Mouse (Mus musculus) limb, embryonic 10.5 days (tissue): ENCODE measurements around the gene Akr1c19. TPM values are rescaled to one million over a fixed set of nuclear protein-coding genes. Genes with fewer than 3 reads are reported as not detected.

Experiments
- DNase-seq: peaks from one replicate; pipeline ENCODE4 v3.0.0-alpha.2; 2017; ENCODE audit warnings: low spot score
- H3K27ac ChIP-seq: fragments of 300-500 bp; sonication (generic); 2 replicates; pipeline ENCODE4 v1.5.1; 2016; ENCODE audit warnings: mild to moderate bottlenecking
- H3K27me3 ChIP-seq: fragments of 300-500 bp; sonication (generic); 2 replicates; pipeline ENCODE4 v1.6.1; 2016; ENCODE audit warnings: low read depth, mild to moderate bottlenecking; ENCODE audit not compliant: poor library complexity, severe bottlenecking
- H3K36me3 ChIP-seq: fragments of 300-500 bp; sonication (generic); 2 replicates; pipeline ENCODE4 v1.6.1; 2016; ENCODE audit warnings: mild to moderate bottlenecking, moderate library complexity
- H3K4me1 ChIP-seq: fragments of 300-500 bp; sonication (generic); 2 replicates; pipeline ENCODE4 v1.6.1; 2016
- H3K4me3 ChIP-seq: fragments of 300-500 bp; sonication (generic); 2 replicates; pipeline ENCODE4 v1.5.1; 2016; ENCODE audit warnings: mild to moderate bottlenecking, moderate library complexity
- H3K9me3 ChIP-seq: fragments of 300-500 bp; sonication (generic); replicated peaks from 2 replicates; pipeline ENCODE4 v1.6.1; 2016; ENCODE audit warnings: mild to moderate bottlenecking
- WGBS: fragments of 180-500 bp; shearing (Covaris S2); methylation state at CpG from one replicate; pipeline ENCODE4 v1.1.7; 2016; 5-methylcytosine and 5-hydroxymethylcytosine counted together
- polyA plus RNA-seq: library from polyadenylated mRNA; unstranded; fragments of >200 nt; fragmentation: Nextera tagmentation; extraction: Ambion mirVana; gene quantifications from 2 replicates; pipeline ENCODE4 v1.2.1, GENCODE M21; 2016

Akr1c19 gene
- polyA plus RNA-seq, 1 experiment from 2014 or later: 0.76 TPM

DNA sequence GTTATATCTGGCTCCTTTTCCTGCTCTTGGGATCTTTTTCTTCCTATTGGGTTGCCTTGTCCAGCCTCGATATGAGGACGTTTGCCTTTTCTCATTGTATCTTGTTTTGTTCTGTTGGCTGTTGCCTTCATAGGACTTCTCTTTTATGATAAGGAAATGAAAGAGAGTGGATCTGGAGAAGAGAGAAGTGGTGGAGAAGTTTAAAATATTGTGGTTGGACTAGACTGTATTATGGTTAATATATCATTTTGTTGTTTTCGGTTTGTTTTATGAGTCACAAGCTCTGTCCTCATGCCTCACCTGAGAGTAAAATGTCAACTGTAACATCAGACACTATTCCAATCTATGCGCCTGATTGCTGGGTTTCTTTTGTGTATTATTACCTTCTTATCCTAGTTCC lies 68.5 kb downstream of the Akr1c19 start:
- Histone ChIP-seq H3K27me3 (no peaks in the 10 kb centered on the region), H3K27ac (no peak overlapping the region), H3K36me3 (no peaks in the 10 kb centered on the region), H3K9me3 (no peaks in the 10 kb centered on the region), H3K4me1 (no peaks in the 10 kb centered on the region), H3K4me3 (no peak overlapping the region)
- WGBS: 93% methylated on average over 4 of the region's 4 CpGs
- no peak for DNase-seq

Other genes with a start within 250 kb of the Akr1c19 start
- 0.18 TPM in 2 replicates for gene Akr1c14, start 179.7 kb upstream of the Akr1c19 start, polyA plus RNA-seq
- gene Akr1c18, start 78.0 kb upstream of the Akr1c19 start, polyA plus RNA-seq: not detected in 2 replicates
- gene Akr1c13, start 37.5 kb upstream of the Akr1c19 start, polyA plus RNA-seq: 0.87 and 1.1 TPM in 2 replicates
- 0.29 TPM in 2 replicates for gene Akr1c12, start 50.7 kb downstream of the Akr1c19 start, polyA plus RNA-seq
- gene Akr1c6, start 205.6 kb downstream of the Akr1c19 start, polyA plus RNA-seq: not detected in 2 replicates